ENCODE assay signal across 8 mouse cellular contexts in genomic region chr7:89499516-89500307, GRCm38 (mm10). TPM values are rescaled to one million over a fixed set of nuclear protein-coding genes. Genes with fewer than 3 reads are reported as not detected.
DNase-seq lines count a peak whose midpoint lies in the region; ATAC-seq and TF ChIP-seq lines count a peak whose summit lies in the region.

No protein-coding gene starts in this region.

- 0 out of 2 replicates have a peak overlapping the region, but pooled peaks have one; percentile 23 for H3K4me2 ChIP-seq in hindbrain, embryonic 12.5 days (replicated peaks)
- H3K4me2 ChIP-seq in lung, postnatal 0 days (replicated peaks; ENCODE audit: low read depth, low read length), result peak overlapping the region; percentile 11; the same call in 1 of the 2 replicates

- CTCF ChIA-PET in Patski (lab: Charles Lee), result interaction anchor here (0.6 to 1.8 kb wide), 6 partner anchors 9 to 349 kb away, joined by 3 to 8 read pairs (median 4); no protein-coding TSS in a partner anchor

- H3K4me3 ChIP-seq in hindbrain, embryonic 12.5 days, result no peak overlapping the region
- H3K4me3 ChIP-seq in lung, postnatal 0 days (ENCODE audit: low read depth, low read length), result no peak overlapping the region

- 35% methylated on average over 17 of the region's 17 CpGs for WGBS in hindbrain, embryonic 12.5 days
- 22% methylated on average over 17 of the region's 17 CpGs for WGBS in lung, postnatal 0 days

- ATAC-seq in Patski, result peak; percentile 12
- peak; percentile 57; the same call in 1 of the 2 replicates for ATAC-seq in hindbrain, embryonic 12.5 days (ENCODE audit: low FRiP score)
- ATAC-seq in lung, postnatal 0 days, result peak; percentile 55

- no peaks in the 10 kb centered on the region for H3K36me3 ChIP-seq in hindbrain, embryonic 12.5 days
- no peaks in the 10 kb centered on the region for H3K36me3 ChIP-seq in lung, postnatal 0 days (ENCODE audit: insufficient read depth, low read length)

- 0 out of 2 replicates have a peak, but pooled peaks cover 3% of the 10 kb centered on the region for H3K4me1 ChIP-seq in hindbrain, embryonic 12.5 days
- H3K4me1 ChIP-seq in lung, postnatal 0 days (ENCODE audit: insufficient read depth, low read depth, low read length), result no peaks in the 10 kb centered on the region

- POLR2A ChIA-PET in Patski (lab: Charles Lee), result no interaction called here

- TF ChIP-seq EP300 in lung, postnatal 0 days (IDR thresholded peaks at IDR 0.05), result 0 out of 2 replicates have a peak, but pooled peaks have one; percentile 18

- no peaks in the 10 kb centered on the region for H3K27me3 ChIP-seq in Patski
- no peaks in the 10 kb centered on the region; the same call in 1 of the 2 replicates for H3K27me3 ChIP-seq in hindbrain, embryonic 12.5 days
- H3K27me3 ChIP-seq in lung, postnatal 0 days (replicated peaks; ENCODE audit: insufficient read depth, low read length), result no peaks in the 10 kb centered on the region

- no peaks in the 10 kb centered on the region for H3K9me3 ChIP-seq in hindbrain, embryonic 12.5 days (replicated peaks)
- H3K9me3 ChIP-seq in lung, postnatal 0 days (ENCODE audit: low read length), result no peaks in the 10 kb centered on the region

- no peak overlapping the region for H3K9ac ChIP-seq in hindbrain, embryonic 12.5 days
- no peak overlapping the region for H3K9ac ChIP-seq in lung, postnatal 0 days (replicated peaks; ENCODE audit: low read depth)

- in situ Hi-C loops in Patski (cut with MboI; ENCODE audit: low pct_unique_long_range_greater_than_20kb), result loop anchor here (5.0 to 10.0 kb wide), 2 partner anchors 353 to 765 kb away; partner anchors contain the start of gene Ccdc83

- DNase-seq in Patski (ENCODE audit: low read depth, low spot score), result no peak
- DNase-seq in cerebellum, adult 8-10 months, result peak; percentile 63
- DNase-seq in frontal cortex, adult 2 months (ENCODE audit: extremely low spot score in 1 of 2, low spot score in 1 of 2), result peak; percentile 77 to 90
- DNase-seq in layer of hippocampus, postnatal 14 days (ENCODE audit: low spot score in 2 of 2), result peak; percentile 54 to 85
- peak; percentile 89 for DNase-seq in lung, postnatal 0 days (ENCODE audit: low spot score)
- peak; percentile 91 for DNase-seq in retina, embryonic 14.5 days (ENCODE audit: low spot score)
- no peak for DNase-seq in spleen, adult 12 weeks (ENCODE audit: low spot score)

- TF ChIP-seq CTCF in Patski (IDR thresholded peaks at IDR 0.05), result peak; percentile 88
- peak; percentile 81 for TF ChIP-seq CTCF in lung, postnatal 0 days (IDR thresholded peaks at IDR 0.05)

- H3K27ac ChIP-seq in hindbrain, embryonic 12.5 days, result no peak overlapping the region
- no peak overlapping the region for H3K27ac ChIP-seq in lung, postnatal 0 days (ENCODE audit: low read length)

RNA-seq across cellular contexts. Expression of gene Prss23, which starts 27.3 kb away (rescaled TPM):
- 138 TPM for polyA plus RNA-seq in Patski (2021)
- 68.7 and 101 TPM in 2 replicates for polyA plus RNA-seq in frontal cortex, adult 2 months (2012; rRNA removed)
- polyA plus RNA-seq in hindbrain, embryonic 12.5 days (2016; fragmentation: Nextera tagmentation; extraction: Ambion mirVana), result 24.0 and 24.6 TPM in 2 replicates
- total RNA-seq in layer of hippocampus, postnatal 14 days (2021), result 10 to 100 TPM in 1 of 2 experiments, 1 to 10 TPM in 1; 9.3 to 12.3 TPM
- polyA plus RNA-seq in lung, postnatal 0 days (2015; fragmentation: Nextera tagmentation; extraction: Ambion mirVana), result 78.6 and 86.6 TPM in 2 replicates

Comparison
In these comparisons a context has a peak if more than half of its experiments do, and no peak if none do; other contexts are left out.
1. DNase-seq: peak in cerebellum, adult 8-10 months (single experiment), frontal cortex, adult 2 months (2 of 2), layer of hippocampus, postnatal 14 days (2 of 2), lung, postnatal 0 days (single experiment) and retina, embryonic 14.5 days (single experiment); none in Patski (single experiment) and spleen, adult 12 weeks (single experiment).
2. Peak in every context shown above with its lines, with median percentiles within 50 percentile points of each other: ATAC-seq.